Mouse (Mus musculus): ENCODE data around the gene Lsamp.

GRCm38 (mm10) chr16:40974084-40974483, 989.9 kb downstream of the Lsamp start:
- no peak for TF ChIP-seq CHD2 (IDR thresholded peaks at IDR 0.05; ENCODE audit: low read depth, low read length)
- no peak for TF ChIP-seq ZC3H11A (IDR thresholded peaks at IDR 0.05; ENCODE audit: borderline replicate concordance, low read depth, low read length)
- TF ChIP-seq MAFK (IDR thresholded peaks at IDR 0.05; ENCODE audit: insufficient read depth, low read depth, low read length): no peak
- no peak for TF ChIP-seq HCFC1 (IDR thresholded peaks at IDR 0.05; ENCODE audit: borderline replicate concordance, insufficient read depth, low read length)
